Mouse (Mus musculus) B cell, adult 67 days (primary cell): ENCODE data around the gene Nucb1. TPM values are rescaled to one million over a fixed set of nuclear protein-coding genes. Genes with fewer than 3 reads are reported as not detected.

Experiments used
- total RNA-seq, 2 experiments: library from RNA; stranded (reverse); gene quantifications; 4 replicates each; pipeline ENCODE4 v1.2.4; 2023

The Nucb1 gene
- 10 to 100 TPM; 78.3 to 83.7 TPM for total RNA-seq

GRCm38 (mm10) chr7:45509912-45510787 is at the start of gene Nucb1:
Gene Nucb1, minus strand, starts transcription at chr7:45510406.

DNA sequence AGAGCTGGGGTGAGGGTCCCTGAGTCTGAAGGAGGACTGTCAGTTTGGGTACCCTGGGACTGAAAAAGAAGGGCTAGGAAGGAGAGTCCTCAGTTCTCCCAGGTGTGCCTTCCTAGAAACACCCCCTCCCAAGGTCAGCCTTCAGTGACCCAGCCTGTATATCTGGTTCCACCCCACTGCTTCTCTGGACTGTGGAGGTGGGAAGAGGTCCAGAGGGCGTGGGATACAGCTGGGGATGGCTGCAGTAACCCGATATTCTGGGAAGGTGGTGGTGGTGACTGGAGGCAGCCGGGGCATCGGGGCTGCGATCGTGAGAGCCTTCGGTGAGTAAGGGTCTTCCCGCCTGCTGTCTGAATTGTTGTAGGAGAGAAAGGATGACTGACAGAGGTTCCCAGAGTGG is 44.5 kb upstream of the Nucb1 start, which contains the start of gene Hsd17b14:
TSS of gene Hsd17b14 (plus strand) at position 150 of the 400 bp plus-strand sequence.

GRCm38 (mm10) chr7:45525809-45526473 is 15.7 kb upstream of the Nucb1 start, which contains the start of the genes Ppp1r15a and Plekha4:
Gene Ppp1r15a, minus strand, starts transcription at chr7:45526268.
Gene Plekha4, plus strand, starts transcription at chr7:45526330.

DNA sequence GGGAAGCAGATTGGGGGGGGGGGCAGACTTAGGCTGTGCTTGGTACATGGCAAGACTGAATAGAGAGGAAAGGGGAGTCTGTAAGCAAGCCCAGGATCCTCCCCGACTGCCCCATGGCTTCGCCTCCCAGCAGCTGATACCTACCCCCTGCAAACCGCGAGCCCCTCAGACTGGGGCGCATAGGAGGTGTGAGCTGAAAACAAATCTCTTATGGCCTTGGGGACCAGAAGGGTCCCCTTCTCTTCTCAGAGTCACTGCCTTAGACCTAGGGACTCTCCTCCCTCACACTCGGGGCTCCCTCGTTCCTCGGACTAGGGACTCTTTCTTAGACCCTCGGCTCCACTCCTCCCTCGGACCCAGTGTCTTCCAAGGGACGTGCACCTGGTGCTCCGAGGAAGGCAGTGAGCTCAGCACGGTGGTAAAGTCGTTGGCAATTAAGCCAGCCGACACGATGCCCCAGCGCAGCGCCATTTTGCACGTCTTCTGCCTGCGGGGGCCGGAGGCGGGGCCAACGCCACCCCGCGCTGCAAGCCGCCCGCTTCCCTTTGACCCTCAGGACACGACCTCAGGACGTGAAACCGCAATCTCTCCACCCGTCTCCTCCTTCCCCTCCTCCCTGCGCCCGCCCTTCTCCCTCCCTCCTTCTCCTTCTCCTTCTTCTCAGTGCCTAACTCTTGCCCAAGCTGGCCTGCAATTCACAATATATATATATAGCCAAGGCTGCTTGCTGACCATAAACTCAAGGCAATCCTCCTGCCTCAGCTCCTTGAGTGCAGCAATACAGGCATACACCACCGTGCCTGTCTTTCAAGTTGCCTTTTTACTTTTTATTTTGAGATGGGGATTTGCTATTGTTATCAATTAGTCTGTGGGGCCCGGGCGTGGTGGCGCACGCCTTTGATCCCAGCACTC is 21.7 kb downstream of the Nucb1 start, which contains the start of gene Dhdh:
TSS of gene Dhdh (minus strand) at position 513 of the 912 bp plus-strand sequence.

GRCm38 (mm10) chr7:45486761-45487415 is 23.3 kb downstream of the Nucb1 start, which contains the start of gene Gm45808:
Gene Gm45808, minus strand, starts transcription at chr7:45486811.

GRCm38 (mm10) chr7:45481374-45481927 is 28.8 kb downstream of the Nucb1 start, which contains the start of gene Tulp2:
Gene Tulp2, plus strand, starts transcription at chr7:45481877.

GRCm38 (mm10) chr7:45466283-45467089 is 43.7 kb downstream of the Nucb1 start, which contains the start of gene Bax:
Gene Bax, minus strand, starts transcription at chr7:45466898.

GRCm38 (mm10) chr7:45459564-45460140 is 50.6 kb downstream of the Nucb1 start, which contains the start of gene Ftl1:
Gene Ftl1, minus strand, starts transcription at chr7:45459884.

Other genes starting within 250 kb of the Nucb1 start
- 1 to 10 TPM; 1.1 to 1.9 TPM for gene Slc6a21, start 232.9 kb downstream of the Nucb1 start, total RNA-seq
- 10 to 100 TPM in 1 of 2 experiments, 1 to 10 TPM in 1; 8.6 to 16.3 TPM for gene Trpm4, start 176.6 kb downstream of the Nucb1 start, total RNA-seq
- not detected for gene Hrc, start 175.1 kb downstream of the Nucb1 start, total RNA-seq
- under 1 TPM in 1 of 2 experiments, not detected in 1; 0.17 TPM for gene Ppfia3, start 143.4 kb downstream of the Nucb1 start, total RNA-seq
- 1 to 10 TPM; 1.2 to 1.5 TPM for gene Lin7b, start 139.8 kb downstream of the Nucb1 start, total RNA-seq
- gene Snrnp70, start 114.7 kb downstream of the Nucb1 start, total RNA-seq: 100 to 1,000 TPM; 614 to 615 TPM
- not detected for gene Kcna7, start 104.8 kb downstream of the Nucb1 start, total RNA-seq
- gene Ntf5, start 96.7 kb downstream of the Nucb1 start, total RNA-seq: not detected
- not detected for gene Lhb, start 89.6 kb downstream of the Nucb1 start, total RNA-seq
- gene Gys1, start 75.6 kb downstream of the Nucb1 start, total RNA-seq: 10 to 100 TPM; 21.3 to 24.4 TPM
- 10 to 100 TPM; 48.0 to 56.3 TPM for gene Ruvbl2, start 72.3 kb downstream of the Nucb1 start, total RNA-seq
- gene Ftl1, start 50.5 kb downstream of the Nucb1 start, total RNA-seq: 100 to 1,000 TPM; 609 to 629 TPM
- gene Bax, start 43.5 kb downstream of the Nucb1 start, total RNA-seq: 100 to 1,000 TPM; 113 to 118 TPM
- not detected for gene Tulp2, start 28.5 kb downstream of the Nucb1 start, total RNA-seq
- gene Gm45808, start 23.6 kb downstream of the Nucb1 start, total RNA-seq: 1 to 10 TPM in 1 of 2 experiments, not detected in 1; 3.7 TPM
- gene Dhdh, start 21.6 kb downstream of the Nucb1 start, total RNA-seq: 1 to 10 TPM; 3.3 to 5.3 TPM
- gene Ppp1r15a, start 15.9 kb upstream of the Nucb1 start, total RNA-seq: 1,000 to 10,000 TPM in 1 of 2 experiments, 100 to 1,000 TPM in 1; 780 to 1,130 TPM
- gene Plekha4, start 15.9 kb upstream of the Nucb1 start, total RNA-seq: 1 to 10 TPM; 2.5 to 2.8 TPM
- gene Hsd17b14, start 44.5 kb upstream of the Nucb1 start, total RNA-seq: 1 to 10 TPM in 1 of 2 experiments, not detected in 1; 8.0 TPM
- gene Bcat2, start 59.7 kb upstream of the Nucb1 start, total RNA-seq: 10 to 100 TPM; 28.7 to 47.2 TPM
- gene Fgf21, start 105.1 kb upstream of the Nucb1 start, total RNA-seq: not detected
- not detected for gene Fut1, start 106.9 kb upstream of the Nucb1 start, total RNA-seq
- not detected for gene Izumo1, start 111.4 kb upstream of the Nucb1 start, total RNA-seq
- gene Rasip1, start 117.1 kb upstream of the Nucb1 start, total RNA-seq: not detected
- gene Mamstr, start 129.6 kb upstream of the Nucb1 start, total RNA-seq: not detected
- gene Fut2, start 156.0 kb upstream of the Nucb1 start, total RNA-seq: not detected
- gene Ntn5, start 173.6 kb upstream of the Nucb1 start, total RNA-seq: not detected
- not detected for gene Sec1, start 184.0 kb upstream of the Nucb1 start, total RNA-seq
- not detected for gene Car11, start 189.4 kb upstream of the Nucb1 start, total RNA-seq
- gene Dbp, start 194.7 kb upstream of the Nucb1 start, total RNA-seq: 10 to 100 TPM; 18.5 to 23.3 TPM
- gene Rpl18, start 205.1 kb upstream of the Nucb1 start, total RNA-seq: 1,000 to 10,000 TPM; 1,959 to 2,082 TPM
- gene Sphk2, start 207.6 kb upstream of the Nucb1 start, total RNA-seq: 10 to 100 TPM; 33.4 to 41.2 TPM
- under 1 TPM; 0.42 to 0.99 TPM for gene Fam83e, start 210.8 kb upstream of the Nucb1 start, total RNA-seq
- gene Spaca4, start 215.4 kb upstream of the Nucb1 start, total RNA-seq: not detected